Mouse (Mus musculus) embryo, embryonic 10 days (tissue): ENCODE results near the gene Etl4.

ENCODE experiments used
- DNase-seq: peaks from one replicate; pipeline ENCODE4 v3.0.0-alpha.2; 2015; ENCODE audit warnings: low spot score

Gene Etl4

GRCm38 (mm10) chr2:20443671-20444440 is 534.3 kb downstream of the Etl4 start:
- peak; percentile 33 for DNase-seq

- no peak for DNase-seq
These were observed 535.9 kb downstream of the Etl4 start for GRCm38 (mm10) chr2:20445156-20446155.

DNA sequence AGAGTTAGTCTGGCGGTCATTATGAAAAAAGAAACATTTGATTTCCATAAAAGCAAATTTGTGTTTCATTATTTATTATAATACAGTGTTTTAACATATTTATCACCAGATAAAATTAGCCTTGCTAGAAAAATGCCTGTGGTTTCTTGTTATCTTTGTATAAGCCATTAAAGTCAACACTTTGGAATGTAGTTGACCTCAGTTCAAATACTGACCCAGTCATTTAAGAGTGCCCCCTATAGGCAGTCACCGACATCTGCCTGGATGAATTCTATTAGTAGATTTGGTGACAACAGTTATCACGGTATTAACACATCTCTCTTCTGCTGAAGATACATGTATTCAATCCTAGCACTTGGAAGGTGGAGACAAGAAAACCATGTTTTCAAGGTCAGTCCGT is 536.6 kb downstream of the Etl4 start:
- no peak for DNase-seq

DNA sequence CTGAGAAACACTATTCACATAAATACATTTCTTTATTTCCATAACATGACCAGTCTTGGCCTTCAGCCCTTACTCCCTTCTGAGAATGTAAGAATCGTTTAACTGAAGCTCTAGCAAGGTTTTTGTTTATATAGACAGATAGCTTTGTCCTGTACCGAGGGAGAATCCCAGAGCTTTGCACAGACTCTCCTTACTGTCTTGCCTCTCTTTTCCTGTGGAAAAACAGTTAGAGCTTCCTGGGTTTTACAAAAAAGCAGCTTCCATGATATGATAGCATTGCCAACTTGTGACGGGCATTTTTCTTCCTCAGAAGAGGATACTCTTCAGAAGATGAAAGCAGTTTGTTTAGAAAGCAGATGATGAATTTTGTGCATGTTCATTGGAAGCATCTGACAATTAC is 541.4 kb downstream of the Etl4 start:
- DNase-seq: no peak

GRCm38 (mm10) chr2:20453506-20454206 is 544.1 kb downstream of the Etl4 start:
- DNase-seq: no peak

- DNase-seq: no peak
These were observed 569.6 kb downstream of the Etl4 start for GRCm38 (mm10) chr2:20479199-20479598.

GRCm38 (mm10) chr2:20486137-20486788 is 576.7 kb downstream of the Etl4 start:
- DNase-seq: peak; percentile 19

GRCm38 (mm10) chr2:20489090-20489489 is 579.5 kb downstream of the Etl4 start:
- no peak for DNase-seq

- no peak for DNase-seq
These were observed 582.5 kb downstream of the Etl4 start for GRCm38 (mm10) chr2:20492125-20492524.

DNA sequence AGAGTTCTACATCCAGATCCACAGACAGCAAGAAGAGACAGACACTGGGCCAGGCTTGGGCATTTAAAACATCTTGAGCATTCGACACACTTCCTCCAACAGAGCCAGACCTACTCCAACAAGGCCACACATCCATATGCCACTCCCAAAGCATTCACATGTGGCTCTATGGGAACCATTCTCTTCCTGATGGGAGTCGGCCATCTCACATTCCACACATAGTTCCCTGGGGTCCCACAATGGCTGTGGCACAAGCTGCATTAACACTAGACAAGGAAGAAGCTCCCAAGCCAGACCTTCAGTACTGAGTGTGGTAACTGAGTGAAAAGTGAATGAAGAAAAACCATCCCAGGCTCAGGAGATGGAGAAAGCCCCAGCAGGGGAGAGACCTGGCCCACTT is 584.2 kb downstream of the Etl4 start:
- DNase-seq: no peak

DNA sequence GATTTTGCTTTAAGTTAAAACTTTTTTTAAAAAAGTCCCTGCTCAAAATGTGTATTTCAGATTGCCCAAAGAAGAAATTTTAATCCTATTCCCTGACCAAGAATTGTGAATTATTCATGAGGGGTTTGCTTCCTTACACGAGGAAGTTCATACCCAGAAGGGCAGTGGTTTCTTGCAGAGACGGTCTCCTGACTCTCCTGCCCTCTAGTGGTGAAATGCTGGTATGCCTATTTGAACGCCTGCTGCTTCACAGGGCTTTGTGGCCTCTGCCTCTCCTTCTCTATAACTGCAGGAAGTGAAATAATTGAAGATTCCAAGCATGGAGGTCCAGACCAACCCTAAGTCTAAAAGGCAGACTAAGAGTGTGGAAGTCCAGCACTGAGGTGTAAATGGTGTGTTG is 585.1 kb downstream of the Etl4 start:
- peak; percentile 87 for DNase-seq

- no peak for DNase-seq
These were observed 586.7 kb downstream of the Etl4 start for GRCm38 (mm10) chr2:20496219-20496800.

- DNase-seq: peak; percentile 25
These were observed 598.5 kb downstream of the Etl4 start for GRCm38 (mm10) chr2:20507832-20508723.

DNA sequence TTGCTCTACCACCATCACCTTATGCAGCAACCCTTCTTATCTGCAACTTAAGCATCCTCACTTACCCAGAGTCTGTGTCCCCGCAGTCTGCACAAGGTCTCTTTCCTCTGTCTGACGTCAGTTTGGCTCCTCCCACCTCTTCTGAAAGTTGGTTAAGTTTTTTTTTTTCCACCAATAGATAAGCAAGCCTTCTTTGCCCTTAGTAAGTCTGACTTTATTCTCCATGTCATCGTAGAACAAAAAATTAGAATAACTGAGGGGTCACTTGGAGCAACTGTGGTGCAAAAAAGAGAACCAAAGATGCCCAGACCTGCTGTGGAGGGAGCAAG is 599.1 kb downstream of the Etl4 start:
- DNase-seq: no peak

GRCm38 (mm10) chr2:20510061-20510460 is 600.5 kb downstream of the Etl4 start:
- no peak for DNase-seq

DNA sequence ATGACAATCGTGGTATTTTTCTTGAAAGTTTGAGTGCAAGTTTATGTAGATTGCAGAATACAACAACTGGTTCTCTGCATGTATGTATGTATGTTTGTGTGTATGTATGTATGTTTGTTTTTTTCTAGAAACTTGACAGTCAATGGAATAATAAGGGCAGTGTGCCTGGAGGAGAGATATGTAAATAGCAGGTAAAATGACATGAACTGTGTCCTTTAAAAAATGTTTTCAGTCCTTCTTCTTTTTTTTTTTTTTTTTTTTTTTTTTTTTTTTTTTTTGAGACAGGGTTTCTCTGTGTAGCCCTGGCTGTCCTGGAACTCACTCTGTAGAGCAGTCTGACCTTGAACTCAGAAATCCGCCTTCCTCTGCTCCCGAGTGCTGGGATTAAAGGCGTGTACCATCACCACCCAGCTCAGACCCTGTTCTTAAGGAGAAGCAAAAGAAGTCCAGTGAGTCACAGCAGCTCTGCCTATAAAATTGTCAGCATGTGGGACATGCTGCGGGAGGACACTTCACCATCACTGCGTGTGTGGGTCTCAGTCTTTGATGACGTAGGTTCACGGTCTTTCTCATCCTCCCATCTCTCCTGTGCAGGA is 606.8 kb downstream of the Etl4 start:
- DNase-seq: no peak

GRCm38 (mm10) chr2:20517853-20518252 is 608.3 kb downstream of the Etl4 start:
- no peak for DNase-seq

DNA sequence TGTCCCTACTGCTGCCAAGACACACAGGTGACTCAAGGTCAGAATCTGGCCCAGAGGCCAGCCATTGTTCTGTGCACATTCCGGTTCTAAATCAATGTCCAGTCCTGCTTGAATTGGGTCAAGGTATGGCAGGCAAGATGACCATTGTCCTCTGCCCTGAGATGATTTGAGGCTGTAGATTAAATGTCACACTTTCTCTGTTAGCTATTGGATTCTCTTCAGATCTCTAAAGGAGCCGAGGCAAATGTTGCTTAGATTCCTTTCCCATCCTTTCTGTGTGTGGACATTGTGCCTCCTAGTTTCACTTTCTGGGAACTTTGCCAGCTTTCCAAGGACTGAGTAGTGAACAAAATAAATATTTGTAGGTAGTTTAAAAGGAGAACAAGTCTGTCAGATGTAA is 608.9 kb downstream of the Etl4 start:
- DNase-seq: no peak

GRCm38 (mm10) chr2:20519447-20520098 is 610.0 kb downstream of the Etl4 start:
- peak; percentile 81 for DNase-seq

- DNase-seq: peak; percentile 51
These were observed 610.5 kb downstream of the Etl4 start for GRCm38 (mm10) chr2:20520099-20520475.
